Mouse (Mus musculus): Measurements from ENCODE around the gene Galntl6. TPM values are rescaled to one million over a fixed set of nuclear protein-coding genes. Genes with fewer than 3 reads are reported as not detected.

The Galntl6 gene
- total and polyA plus RNA-seq, 2 experiments from 2014 or later = 17.5 to 24.3 TPM

- TF ChIP-seq CTCF (IDR thresholded peaks at IDR 0.05) = no peak
- no peaks in the 10 kb centered on the region for H3K27me3 ChIP-seq (ENCODE audit: insufficient read depth, low read length)
- H3K4me1 ChIP-seq (ENCODE audit: insufficient read depth, low read length) = no peaks in the 10 kb centered on the region
- H3K4me2 ChIP-seq (ENCODE audit: low read depth, low read length, poor library complexity, severe bottlenecking) = no peak overlapping the region
- no peak overlapping the region for H3K9ac ChIP-seq (replicated peaks; ENCODE audit: low read length, poor library complexity, severe bottlenecking)
- H3K36me3 ChIP-seq (ENCODE audit: insufficient read depth, low read length) = no peaks in the 10 kb centered on the region
- no peak for DNase-seq (ENCODE audit: low spot score)
- no peaks in the 10 kb centered on the region for H3K9me3 ChIP-seq (ENCODE audit: low read length)
- no peak for ATAC-seq (ENCODE audit: low FRiP score)
- H3K27ac ChIP-seq (ENCODE audit: low read depth, low read length) = no peak overlapping the region
- no peak overlapping the region for H3K4me3 ChIP-seq (ENCODE audit: low read depth, low read length)
Observed at GRCm38 (mm10) chr8:58824347-58824746, 88.1 kb downstream of the Galntl6 start.

GRCm38 (mm10) chr8:58805190-58805589 lies 107.2 kb downstream of the Galntl6 start:
- ATAC-seq (ENCODE audit: low FRiP score) = peak; percentile 77; the same call in 1 of the 2 replicates
- Histone ChIP-seq H3K4me2 (ENCODE audit: low read depth, low read length, poor library complexity, severe bottlenecking) (no peak overlapping the region), H3K9ac (replicated peaks; ENCODE audit: low read length, poor library complexity, severe bottlenecking) (no peak overlapping the region), H3K36me3 (ENCODE audit: insufficient read depth, low read length) (no peaks in the 10 kb centered on the region), H3K9me3 (ENCODE audit: low read length) (no peaks in the 10 kb centered on the region), H3K27me3 (ENCODE audit: insufficient read depth, low read length) (no peaks in the 10 kb centered on the region), H3K27ac (ENCODE audit: low read depth, low read length) (no peak overlapping the region), H3K4me1 (ENCODE audit: insufficient read depth, low read length) (no peaks in the 10 kb centered on the region), H3K4me3 (ENCODE audit: low read depth, low read length) (no peak overlapping the region)
- TF ChIP-seq CTCF (IDR thresholded peaks at IDR 0.05) = no peak
- DNase-seq (ENCODE audit: low spot score) = peak; percentile 78

- no peaks in the 10 kb centered on the region for H3K36me3 ChIP-seq (ENCODE audit: insufficient read depth, low read length)
- H3K4me2 ChIP-seq (ENCODE audit: low read depth, low read length, poor library complexity, severe bottlenecking) = no peak overlapping the region
- H3K27ac ChIP-seq (ENCODE audit: low read depth, low read length) = no peak overlapping the region
- no peak for TF ChIP-seq CTCF (IDR thresholded peaks at IDR 0.05)
- no peak overlapping the region for H3K4me3 ChIP-seq (ENCODE audit: low read depth, low read length)
- 79% methylated on average over 1 of the region's 1 CpGs for WGBS
- H3K4me1 ChIP-seq (ENCODE audit: insufficient read depth, low read length) = no peaks in the 10 kb centered on the region
- H3K9me3 ChIP-seq (ENCODE audit: low read length) = no peaks in the 10 kb centered on the region
- H3K9ac ChIP-seq (replicated peaks; ENCODE audit: low read length, poor library complexity, severe bottlenecking) = no peak overlapping the region
- no peak for ATAC-seq (ENCODE audit: low FRiP score)
- DNase-seq (ENCODE audit: low spot score) = no peak
- H3K27me3 ChIP-seq (ENCODE audit: insufficient read depth, low read length) = no peaks in the 10 kb centered on the region
Observed at GRCm38 (mm10) chr8:58801847-58802246, 110.6 kb downstream of the Galntl6 start.

GRCm38 (mm10) chr8:58753769-58754168 lies 158.7 kb downstream of the Galntl6 start:
- Histone ChIP-seq H3K9me3 (ENCODE audit: low read length) (no peaks in the 10 kb centered on the region), H3K4me1 (ENCODE audit: insufficient read depth, low read length) (no peaks in the 10 kb centered on the region), H3K4me3 (ENCODE audit: low read depth, low read length) (no peak overlapping the region), H3K27ac (ENCODE audit: low read depth, low read length) (no peak overlapping the region), H3K9ac (replicated peaks; ENCODE audit: low read length, poor library complexity, severe bottlenecking) (no peak overlapping the region), H3K4me2 (ENCODE audit: low read depth, low read length, poor library complexity, severe bottlenecking) (no peak overlapping the region), H3K36me3 (ENCODE audit: insufficient read depth, low read length) (no peaks in the 10 kb centered on the region), H3K27me3 (ENCODE audit: insufficient read depth, low read length) (no peaks in the 10 kb centered on the region)
- ATAC-seq (ENCODE audit: low FRiP score) (no peak), DNase-seq (ENCODE audit: low spot score) (no peak)
- 86% methylated on average over 2 of the region's 2 CpGs for WGBS
- TF ChIP-seq CTCF (IDR thresholded peaks at IDR 0.05) = no peak

GRCm38 (mm10) chr8:58737963-58738362 lies 174.5 kb downstream of the Galntl6 start:
- WGBS = 98% methylated on average over 3 of the region's 3 CpGs
- no peak overlapping the region for H3K27ac ChIP-seq (ENCODE audit: low read depth, low read length)
- H3K4me1 ChIP-seq (ENCODE audit: insufficient read depth, low read length) = no peaks in the 10 kb centered on the region
- no peaks in the 10 kb centered on the region for H3K9me3 ChIP-seq (ENCODE audit: low read length)
- no peaks in the 10 kb centered on the region for H3K27me3 ChIP-seq (ENCODE audit: insufficient read depth, low read length)
- H3K4me2 ChIP-seq (ENCODE audit: low read depth, low read length, poor library complexity, severe bottlenecking) = no peak overlapping the region
- no peak for DNase-seq (ENCODE audit: low spot score)
- no peaks in the 10 kb centered on the region for H3K36me3 ChIP-seq (ENCODE audit: insufficient read depth, low read length)
- no peak for ATAC-seq (ENCODE audit: low FRiP score)
- no peak for TF ChIP-seq CTCF (IDR thresholded peaks at IDR 0.05)
- H3K9ac ChIP-seq (replicated peaks; ENCODE audit: low read length, poor library complexity, severe bottlenecking) = no peak overlapping the region
- H3K4me3 ChIP-seq (ENCODE audit: low read depth, low read length) = no peak overlapping the region

- H3K36me3 ChIP-seq (ENCODE audit: insufficient read depth, low read length) = no peaks in the 10 kb centered on the region
- no peak overlapping the region for H3K27ac ChIP-seq (ENCODE audit: low read depth, low read length)
- ATAC-seq (ENCODE audit: low FRiP score) = no peak
- no peak overlapping the region for H3K9ac ChIP-seq (replicated peaks; ENCODE audit: low read length, poor library complexity, severe bottlenecking)
- H3K9me3 ChIP-seq (ENCODE audit: low read length) = no peaks in the 10 kb centered on the region
- H3K4me1 ChIP-seq (ENCODE audit: insufficient read depth, low read length) = no peaks in the 10 kb centered on the region
- H3K4me2 ChIP-seq (ENCODE audit: low read depth, low read length, poor library complexity, severe bottlenecking) = no peak overlapping the region
- no peak for DNase-seq (ENCODE audit: low spot score)
- TF ChIP-seq CTCF (IDR thresholded peaks at IDR 0.05) = no peak
- H3K4me3 ChIP-seq (ENCODE audit: low read depth, low read length) = no peak overlapping the region
- 81% methylated on average over 3 of the region's 3 CpGs for WGBS
- no peaks in the 10 kb centered on the region for H3K27me3 ChIP-seq (ENCODE audit: insufficient read depth, low read length)
Observed at GRCm38 (mm10) chr8:58691761-58692160, 220.7 kb downstream of the Galntl6 start.
